Mouse (Mus musculus) cerebellum, adult 2 months (tissue): ENCODE measurements around the gene Lrrc51.

Experiments
- CTCF ChIP-seq: fragments of 200-500 bp; IDR thresholded peaks from 2 replicates; pipeline ENCODE4 v1.5.1; 2011; ENCODE audit warnings: low read depth, mild to moderate bottlenecking, control low read depth, low read length, moderate library complexity, borderline replicate concordance; ENCODE audit not compliant: insufficient read depth
- POLR2A ChIP-seq: fragments of 200-500 bp; IDR thresholded peaks from 2 replicates; pipeline ENCODE4 v1.6.1; 2011; ENCODE audit warnings: low read length, control low read depth, borderline replicate concordance; ENCODE audit not compliant: insufficient read depth

DNA sequence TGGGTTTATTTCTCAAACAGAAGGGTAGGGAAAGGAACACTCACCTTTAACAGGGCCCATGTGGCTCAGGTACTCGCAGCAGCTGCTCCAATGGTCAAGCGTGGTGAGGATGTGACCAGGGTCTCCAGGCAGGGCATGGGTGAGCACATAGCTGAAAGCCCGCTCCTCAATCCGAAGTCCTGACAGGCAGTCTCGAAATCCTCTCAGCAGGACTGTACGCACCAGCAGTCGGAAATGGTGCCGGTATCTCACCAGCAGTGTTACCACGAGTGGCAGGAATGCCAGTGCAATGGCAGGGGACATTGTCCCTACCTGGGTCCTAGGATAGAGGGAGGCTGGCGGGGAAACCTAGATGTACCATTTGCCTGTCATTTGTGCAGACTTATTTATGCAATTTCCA is 31.7 kb downstream of the Lrrc51 start:
- TF ChIP-seq CTCF (no peak), POLR2A (no peak)
